Mouse (Mus musculus) liver, postnatal 0 days (tissue): ENCODE measurements around the gene Pde4d.

Experiments
- CTCF ChIP-seq: sonication (generic); IDR thresholded peaks from 2 replicates; pipeline ENCODE4 v1.5.1; 2016; ENCODE audit warnings: antibody characterized with exemption, low read depth
- EP300 ChIP-seq: IDR thresholded peaks from 2 replicates; pipeline ENCODE4 v1.6.1; 2016; ENCODE audit warnings: antibody characterized with exemption, low read depth, mild to moderate bottlenecking

- TF ChIP-seq CTCF, result no peak
- TF ChIP-seq EP300, result no peak
Measured at GRCm38 (mm10) chr13:109746492-109746891, 1296.7 kb downstream of the Pde4d start.
